Mouse (Mus musculus) liver, postnatal 0 days (tissue): ENCODE data around the gene Wdr1. TPM values are rescaled to one million over a fixed set of nuclear protein-coding genes. Genes with fewer than 3 reads are reported as not detected.
"Not testable (repeated sequence)": the region's sequence is repeated elsewhere in the genome, so short reads cannot be mapped to it uniquely, and the experiment has no call there.

Source experiments
- ATAC-seq: fragments of 200-750 bp; cut with Nextera tagmentation; 2 replicates; pipeline ENCODE4 v1.8.0; 2017; ENCODE audit warnings: mild to moderate bottlenecking, moderate library complexity
- DNase-seq: peaks from one replicate; pipeline ENCODE4 v3.0.0-alpha.2; 2016
- H3K27ac ChIP-seq: fragments of 300-500 bp; sonication (generic); 2 replicates; pipeline ENCODE4 v1.5.1; 2014; ENCODE audit warnings: antibody characterized with exemption, moderate library complexity, mild to moderate bottlenecking, low read depth
- H3K27me3 ChIP-seq: fragments of 300-500 bp; sonication (generic); 2 replicates; pipeline ENCODE4 v1.6.1; 2014; ENCODE audit warnings: low read length, control low read depth, mixed read lengths; ENCODE audit not compliant: insufficient read depth
- H3K36me3 ChIP-seq: fragments of 300-500 bp; sonication (generic); replicated peaks from 2 replicates; pipeline ENCODE4 v1.6.1; 2014; ENCODE audit warnings: mild to moderate bottlenecking, control low read depth, low read length, moderate library complexity, mixed read lengths; ENCODE audit not compliant: insufficient read depth
- H3K4me1 ChIP-seq: fragments of 300-500 bp; sonication (generic); 2 replicates; pipeline ENCODE4 v1.6.1; 2014; ENCODE audit warnings: antibody characterized with exemption, mild to moderate bottlenecking, control low read depth; ENCODE audit not compliant: insufficient read depth
- H3K4me2 ChIP-seq: fragments of 300-500 bp; sonication (generic); 2 replicates; pipeline ENCODE4 v1.6.1; 2014; ENCODE audit warnings: low read depth, mild to moderate bottlenecking, low read length, moderate library complexity, mixed read lengths
- H3K4me3 ChIP-seq: fragments of 300-500 bp; sonication (generic); 2 replicates; pipeline ENCODE4 v1.5.1; 2014; ENCODE audit warnings: low read depth, low read length
- H3K9ac ChIP-seq: fragments of 300-500 bp; sonication (generic); replicated peaks from 2 replicates; pipeline ENCODE4 v1.6.1; 2014; ENCODE audit warnings: mild to moderate bottlenecking, moderate library complexity
- H3K9me3 ChIP-seq: fragments of 300-500 bp; sonication (generic); 2 replicates; pipeline ENCODE4 v1.6.1; 2016; ENCODE audit warnings: mild to moderate bottlenecking, control low read depth, low read length, mixed read lengths
- CTCF ChIP-seq: sonication (generic); IDR thresholded peaks from 2 replicates; pipeline ENCODE4 v1.5.1; 2016; ENCODE audit warnings: antibody characterized with exemption, low read depth
- EP300 ChIP-seq: IDR thresholded peaks from 2 replicates; pipeline ENCODE4 v1.6.1; 2016; ENCODE audit warnings: antibody characterized with exemption, low read depth, mild to moderate bottlenecking
- WGBS: fragments of 180-500 bp; shearing (Covaris S2); extraction: QIAGEN DNeasy Blood & Tissue Kit; methylation state at CpG from one replicate; pipeline ENCODE4 v1.1.7; 2014; ENCODE audit not compliant: insufficient replicate concordance; 5-methylcytosine and 5-hydroxymethylcytosine counted together
- polyA plus RNA-seq: library from polyadenylated mRNA; unstranded; fragments of >200 nt; fragmentation: Nextera tagmentation; extraction: Ambion mirVana; gene quantifications from 2 replicates; pipeline ENCODE4 v1.2.1, GENCODE M21; 2015

The Wdr1 gene
- polyA plus RNA-seq, 1 experiment from 2014 or later: 60.7 TPM

DNA sequence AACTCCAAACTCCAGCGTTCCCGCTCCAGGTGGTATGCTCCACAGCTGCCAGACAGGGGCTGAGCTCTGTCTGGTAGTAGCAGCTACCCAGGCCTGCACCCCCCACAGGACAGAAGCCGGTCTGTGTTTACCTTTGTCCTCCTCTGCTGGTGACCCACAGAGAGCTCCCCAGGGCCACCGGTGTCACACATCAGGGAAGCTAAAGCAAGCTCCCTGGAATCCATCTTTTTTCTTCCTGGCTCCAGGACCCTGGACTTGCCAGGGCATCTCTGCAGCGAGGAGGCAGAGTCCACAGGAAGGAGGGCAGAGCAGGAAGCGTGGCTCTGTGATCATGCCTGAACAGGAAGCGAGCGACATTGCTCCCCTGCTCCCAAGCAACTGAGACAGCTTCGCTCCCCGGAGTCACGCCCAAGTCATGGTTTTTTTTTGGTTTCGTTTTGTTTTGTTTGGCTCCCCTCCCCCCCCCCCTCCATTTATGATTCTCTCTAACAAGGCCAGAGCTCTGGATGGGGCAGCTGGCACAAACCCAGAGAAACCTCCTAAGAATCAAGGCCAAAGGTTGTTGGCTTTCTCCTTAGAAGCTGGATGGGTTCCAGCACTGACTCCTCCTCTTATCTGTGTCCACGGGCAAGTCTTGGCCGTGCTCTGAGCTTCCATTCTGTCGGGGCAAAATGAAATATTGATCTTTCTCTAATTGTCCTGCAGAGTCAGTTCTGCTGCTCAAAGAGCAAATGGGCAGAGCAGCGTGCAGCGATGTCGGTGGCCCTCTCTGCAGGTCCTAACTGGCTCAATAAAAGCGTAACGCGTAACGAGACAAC is 82.9 kb downstream of the Wdr1 start:
- Histone ChIP-seq H3K27me3 (no peaks in the 10 kb centered on the region), H3K4me3 (peak overlapping the region; percentile 51), H3K9me3 (no peaks in the 10 kb centered on the region), H3K4me1 (peaks cover 23% of the 10 kb centered on the region), H3K4me2 (peak overlapping the region; percentile 91), H3K36me3 (peaks cover 19% of the 10 kb centered on the region), H3K27ac (peak overlapping the region; percentile 85), H3K9ac (peak overlapping the region; percentile 69)
- peak; percentile 73 for DNase-seq
- TF ChIP-seq CTCF (peak; percentile 19; the same call in 1 of the 2 replicates), EP300 (no peak)
- ATAC-seq: peak; percentile 82
- WGBS: 19% methylated on average over 22 of the region's 22 CpGs

DNA sequence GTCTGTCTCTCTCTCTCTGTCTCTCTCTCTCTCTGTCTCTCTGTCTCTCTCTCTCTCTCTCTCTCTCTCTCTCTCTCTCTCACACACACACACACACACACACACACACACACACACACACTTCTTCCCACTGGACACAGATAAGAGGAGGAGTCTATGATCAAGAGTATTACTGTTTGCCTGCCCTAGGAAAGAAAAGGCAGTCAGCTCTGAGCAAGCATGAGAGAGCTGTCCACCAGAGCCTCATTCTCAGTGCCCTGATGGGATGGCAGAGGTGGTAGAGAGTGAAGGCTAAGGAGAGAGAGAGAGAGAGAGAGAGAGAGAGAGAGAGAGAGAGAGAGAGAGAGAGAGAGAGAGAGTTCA is 83.5 kb downstream of the Wdr1 start:
- not testable (repeated sequence) for DNase-seq, H3K27me3 ChIP-seq, H3K9me3 ChIP-seq
- Histone ChIP-seq H3K27ac (peak overlapping the region; percentile 85), H3K36me3 (peaks cover 19% of the 10 kb centered on the region), H3K4me2 (peak overlapping the region; percentile 91), H3K4me1 (peaks cover 23% of the 10 kb centered on the region), H3K9ac (peak overlapping the region; percentile 69), H3K4me3 (peak overlapping the region; percentile 51)
- ATAC-seq: peak; percentile 34

DNA sequence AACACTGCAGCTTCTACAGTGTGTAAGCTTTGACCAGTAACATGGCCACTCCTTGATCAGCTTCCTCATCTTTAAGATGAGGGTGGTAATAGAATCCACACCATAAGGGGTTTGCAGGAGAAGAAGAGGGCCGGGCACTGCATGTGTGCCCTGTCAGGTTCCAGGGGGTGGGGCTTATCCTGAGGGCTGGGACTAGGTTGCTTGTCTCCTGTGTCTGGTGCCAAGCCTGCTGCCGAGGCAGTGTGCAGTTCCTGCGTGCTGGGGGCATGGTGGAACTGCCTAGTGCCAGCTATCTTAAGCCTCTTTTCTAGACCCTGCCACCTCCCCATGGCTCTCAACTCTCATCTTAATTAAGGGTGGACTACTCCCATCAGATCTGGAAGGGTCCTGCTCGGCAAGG is 84.0 kb downstream of the Wdr1 start:
- Histone ChIP-seq H3K36me3 (peaks cover 19% of the 10 kb centered on the region), H3K9ac (no peak overlapping the region), H3K4me2 (peak overlapping the region; percentile 91), H3K9me3 (no peaks in the 10 kb centered on the region), H3K27ac (peak overlapping the region; percentile 85; the same call in 1 of the 2 replicates), H3K4me1 (peaks cover 23% of the 10 kb centered on the region), H3K27me3 (no peaks in the 10 kb centered on the region), H3K4me3 (peak overlapping the region; percentile 51; the same call in 1 of the 2 replicates)
- no peak for TF ChIP-seq CTCF
- TF ChIP-seq EP300: no peak
- ATAC-seq: peak; percentile 44
- WGBS: 13% methylated on average over 4 of the region's 4 CpGs
- DNase-seq: peak; percentile 64

DNA sequence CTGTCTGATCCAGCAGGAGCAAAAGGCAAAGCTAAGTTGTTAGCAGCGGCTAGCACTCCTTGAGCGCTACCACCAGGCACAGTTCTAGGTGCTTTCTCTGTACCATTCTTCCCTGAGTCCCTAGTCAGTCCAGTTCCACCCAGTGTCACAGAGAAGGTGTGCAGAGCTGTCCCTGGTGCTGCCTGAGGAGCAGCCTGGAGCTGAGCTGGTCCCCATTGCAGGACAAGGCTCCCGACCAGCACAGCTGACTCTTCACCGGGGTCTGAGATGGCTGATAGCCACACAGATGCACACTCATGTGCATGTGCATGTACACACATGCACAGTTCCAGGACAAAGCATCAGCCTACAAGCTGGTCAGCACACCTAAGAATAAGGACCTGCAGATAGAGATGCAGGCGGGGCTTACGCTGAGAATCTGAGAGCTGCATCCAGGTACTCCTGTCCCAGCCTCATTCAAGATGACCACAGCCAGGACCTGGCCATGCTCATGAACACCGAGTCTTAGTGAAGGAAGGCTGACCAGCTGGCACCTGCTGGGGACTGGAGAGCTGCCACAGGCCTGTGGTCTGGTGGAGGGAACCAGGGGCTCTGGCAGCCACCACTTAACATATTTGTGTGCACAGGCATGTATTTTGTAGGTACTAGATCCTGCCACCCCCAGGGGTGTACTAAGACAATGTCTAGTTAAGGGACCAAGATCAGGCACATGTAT is 85.1 kb downstream of the Wdr1 start:
- H3K4me3 ChIP-seq: no peak overlapping the region
- no peak for DNase-seq
- H3K4me2 ChIP-seq: no peak overlapping the region
- no peaks in the 10 kb centered on the region for H3K9me3 ChIP-seq
- H3K27ac ChIP-seq: no peak overlapping the region
- peaks cover 23% of the 10 kb centered on the region for H3K4me1 ChIP-seq
- no peak for TF ChIP-seq EP300
- TF ChIP-seq CTCF: no peak
- no peak for ATAC-seq
- no peaks in the 10 kb centered on the region for H3K27me3 ChIP-seq
- no peak overlapping the region for H3K9ac ChIP-seq
- H3K36me3 ChIP-seq: peaks cover 18% of the 10 kb centered on the region
- WGBS: 85% methylated on average over 7 of the region's 7 CpGs

DNA sequence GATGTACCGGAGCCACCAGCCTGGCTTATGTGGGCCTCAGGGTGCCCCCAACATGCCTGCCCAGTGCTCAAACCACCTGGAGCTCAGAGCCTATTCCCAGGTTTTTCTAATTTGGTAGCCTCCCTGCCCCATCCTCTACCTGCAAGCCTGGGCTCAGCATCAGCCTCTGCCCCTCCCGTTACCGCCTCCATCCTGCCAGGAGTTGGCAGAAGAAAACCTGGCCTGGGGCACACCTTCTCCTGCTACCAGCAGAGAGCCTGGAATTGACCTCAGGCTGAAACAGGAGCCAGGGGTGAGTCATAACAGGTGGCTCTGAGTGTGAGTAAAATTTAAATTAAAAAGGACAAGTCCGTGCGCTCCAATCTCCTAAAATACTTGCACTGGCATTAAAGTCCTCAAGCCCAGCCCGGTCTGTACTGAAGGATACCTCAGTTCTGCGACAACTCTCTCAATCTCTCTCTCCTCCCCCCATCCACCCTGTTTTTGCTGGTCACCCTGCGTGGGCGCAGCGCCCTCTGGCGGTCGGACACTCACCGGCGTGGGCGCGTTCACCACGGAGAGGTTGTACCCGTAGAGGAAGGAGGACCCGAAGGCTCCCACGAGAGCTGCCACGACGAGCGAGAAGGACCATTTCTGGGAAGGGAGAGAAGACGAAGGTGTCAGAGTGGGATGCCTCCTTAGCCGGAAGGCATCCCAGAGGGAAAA is 86.0 kb downstream of the Wdr1 start:
- no peak overlapping the region for H3K9ac ChIP-seq
- 92% methylated on average over 25 of the region's 25 CpGs for WGBS
- H3K27me3 ChIP-seq: no peaks in the 10 kb centered on the region
- TF ChIP-seq CTCF: peak; percentile 54
- no peak for TF ChIP-seq EP300
- H3K4me2 ChIP-seq: no peak overlapping the region
- no peak overlapping the region for H3K4me3 ChIP-seq
- DNase-seq (no peak), ATAC-seq (no peak)
- peaks cover 23% of the 10 kb centered on the region for H3K4me1 ChIP-seq
- no peaks in the 10 kb centered on the region for H3K9me3 ChIP-seq
- peaks cover 18% of the 10 kb centered on the region for H3K36me3 ChIP-seq
- H3K27ac ChIP-seq: no peak overlapping the region

Other genes with a start within 250 kb of the Wdr1 start
- not detected in 2 replicates for gene Drd5, start 243.9 kb downstream of the Wdr1 start, polyA plus RNA-seq
- 3.3 and 5.7 TPM in 2 replicates for gene Slc2a9, start 60.1 kb downstream of the Wdr1 start, polyA plus RNA-seq
- 1.1 and 1.7 TPM in 2 replicates for gene Zfp518b, start 121.6 kb upstream of the Wdr1 start, polyA plus RNA-seq